ENCODE assay signal across 32 mouse cellular contexts in the genomic region with DNA sequence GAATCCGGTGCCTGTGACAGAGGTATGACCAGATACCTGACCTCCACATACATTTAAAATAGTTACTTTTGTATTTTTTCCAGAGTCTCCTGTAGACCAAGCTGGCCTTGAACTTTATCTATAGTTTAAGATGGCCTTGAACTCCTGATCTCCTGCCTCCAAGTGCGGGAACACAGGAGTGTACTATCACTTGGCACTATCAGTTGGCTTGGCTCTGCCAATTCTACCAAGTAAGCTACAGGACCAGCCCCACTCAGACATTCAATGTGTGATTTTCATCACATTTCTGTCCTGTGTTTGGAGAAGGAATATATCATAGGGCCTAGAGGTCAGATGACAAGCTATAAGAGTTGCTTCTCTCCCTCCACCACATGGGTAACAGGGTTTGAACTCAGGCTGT. TPM values are rescaled to one million over a fixed set of nuclear protein-coding genes. Genes with fewer than 3 reads are reported as not detected.
DNase-seq lines count a peak whose midpoint lies in the region; ATAC-seq and TF ChIP-seq lines count a peak whose summit lies in the region.
"Had no signal": no experiment of that assay in that cellular context is flagged by ENCODE, and none has a peak within 500 bp of the region (broad histone marks: within the 10 kb centered on the region; RNA-seq: fewer than 3 reads in every experiment).

No protein-coding gene starts in this region.

- peak overlapping the region; percentile 34; the same call in 1 of the 2 replicates for H3K27ac ChIP-seq in liver, embryonic 13.5 days
- H3K27ac ChIP-seq in liver, embryonic 11.5 days (ENCODE audit: low read depth, low read length) = no peak overlapping the region
- peak overlapping the region; percentile 57 for H3K27ac ChIP-seq in intestine, embryonic 16.5 days (ENCODE audit: low read length)
- peak overlapping the region; percentile 48 for H3K27ac ChIP-seq in liver, embryonic 16.5 days (ENCODE audit: low read length)
- H3K27ac ChIP-seq in stomach, postnatal 0 days (replicated peaks) = peak overlapping the region; percentile 49; the same call in 1 of the 2 replicates
- H3K27ac ChIP-seq: forebrain, embryonic 13.5 days; hindbrain, embryonic 10.5 days; liver, embryonic 14.5 days; midbrain, embryonic 12.5 days had no signal

- no peak overlapping the region for H3K4me2 ChIP-seq in liver, embryonic 13.5 days
- H3K4me2 ChIP-seq in liver, embryonic 11.5 days = no peak overlapping the region
- no peak overlapping the region for H3K4me2 ChIP-seq in intestine, embryonic 16.5 days (ENCODE audit: low read depth, low read length)
- H3K4me2 ChIP-seq in liver, embryonic 16.5 days (ENCODE audit: low read depth, low read length) = no peak overlapping the region
- no peak overlapping the region for H3K4me2 ChIP-seq in stomach, postnatal 0 days (replicated peaks; ENCODE audit: low read depth)
- H3K4me2 ChIP-seq: forebrain, embryonic 13.5 days; midbrain, embryonic 12.5 days had no signal

- DNase-seq in liver, embryonic 13.5 days = no peak
- no peak for DNase-seq in liver, embryonic 11.5 days (ENCODE audit: low spot score)
- DNase-seq in stomach, postnatal 0 days (ENCODE audit: low spot score) = no peak
- no peak for DNase-seq in adrenal gland, postnatal 25 days
- DNase-seq: B cell, adult 2 months; cerebellum, adult 18-20 months; cerebellum, postnatal 14 days; gastrocnemius, postnatal 10 days; heart, postnatal 14 days; kidney, adult 8-10 months; kidney, postnatal 10 days; lung, postnatal 36 days; right cerebral cortex, postnatal 4 days had no signal

- H3K27me3 ChIP-seq in liver, embryonic 13.5 days = no peaks in the 10 kb centered on the region
- no peaks in the 10 kb centered on the region for H3K27me3 ChIP-seq in liver, embryonic 11.5 days (replicated peaks; ENCODE audit: control insufficient read depth, insufficient read depth, low read length)
- H3K27me3 ChIP-seq in intestine, embryonic 16.5 days (replicated peaks; ENCODE audit: control insufficient read depth, insufficient read depth, low read length) = no peaks in the 10 kb centered on the region
- no peaks in the 10 kb centered on the region for H3K27me3 ChIP-seq in liver, embryonic 16.5 days (ENCODE audit: control insufficient read depth, insufficient read depth, low read depth, low read length)
- H3K27me3 ChIP-seq in stomach, postnatal 0 days (ENCODE audit: control insufficient read depth, insufficient read depth, low read length) = no peaks in the 10 kb centered on the region
- H3K27me3 ChIP-seq: forebrain, embryonic 13.5 days; megakaryocyte, embryonic 14.5 days; midbrain, embryonic 12.5 days had no signal

- TF ChIP-seq EP300 in stomach, postnatal 0 days (optimal IDR thresholded peaks at IDR 0.05) = no peak

- peaks cover 52% of the 10 kb centered on the region for H3K4me1 ChIP-seq in liver, embryonic 13.5 days (replicated peaks)
- H3K4me1 ChIP-seq in liver, embryonic 11.5 days (replicated peaks; ENCODE audit: control insufficient read depth, insufficient read depth, low read length) = peaks cover 8% of the 10 kb centered on the region; the same call in 1 of the 2 replicates
- H3K4me1 ChIP-seq in intestine, embryonic 16.5 days (ENCODE audit: control insufficient read depth, insufficient read depth, low read length) = peaks cover 51% of the 10 kb centered on the region
- peaks cover 14% of the 10 kb centered on the region for H3K4me1 ChIP-seq in liver, embryonic 16.5 days (ENCODE audit: control insufficient read depth, low read depth, low read length)
- H3K4me1 ChIP-seq in stomach, postnatal 0 days (replicated peaks; ENCODE audit: control insufficient read depth, insufficient read depth) = peaks cover 4% of the 10 kb centered on the region

- no peak overlapping the region for H3K9ac ChIP-seq in liver, embryonic 13.5 days
- no peak overlapping the region for H3K9ac ChIP-seq in liver, embryonic 11.5 days (ENCODE audit: low read depth, low read length)
- no peak overlapping the region for H3K9ac ChIP-seq in intestine, embryonic 16.5 days (ENCODE audit: low read depth, low read length)
- no peak overlapping the region for H3K9ac ChIP-seq in liver, embryonic 16.5 days (ENCODE audit: low read depth, low read length)
- no peak overlapping the region; the same call in 1 of the 2 replicates for H3K9ac ChIP-seq in stomach, postnatal 0 days (ENCODE audit: low read length)
- H3K9ac ChIP-seq: forebrain, embryonic 13.5 days; liver, embryonic 14.5 days; midbrain, embryonic 12.5 days had no signal

- no peak overlapping the region for H3K4me3 ChIP-seq in liver, embryonic 13.5 days (replicated peaks)
- H3K4me3 ChIP-seq in liver, embryonic 11.5 days (ENCODE audit: low read depth, low read length) = no peak overlapping the region
- no peak overlapping the region for H3K4me3 ChIP-seq in intestine, embryonic 16.5 days (ENCODE audit: low read length)
- H3K4me3 ChIP-seq in liver, embryonic 16.5 days (ENCODE audit: low read depth, low read length) = no peak overlapping the region
- no peak overlapping the region for H3K4me3 ChIP-seq in stomach, postnatal 0 days (ENCODE audit: low read depth, low read length)
- H3K4me3 ChIP-seq: forebrain, embryonic 13.5 days; hindbrain, embryonic 10.5 days; megakaryocyte, embryonic 14.5 days; midbrain, embryonic 12.5 days had no signal

- no peak for ATAC-seq in liver, embryonic 13.5 days (ENCODE audit: low read depth)
- ATAC-seq in liver, embryonic 11.5 days (replicated peaks; ENCODE audit: low FRiP score) = no peak
- no peak for ATAC-seq in intestine, embryonic 16.5 days
- ATAC-seq in liver, embryonic 16.5 days (ENCODE audit: low read depth) = no peak
- ATAC-seq in stomach, postnatal 0 days (ENCODE audit: low FRiP score, low TSS enrichment) = no peak
- ATAC-seq: forebrain, embryonic 13.5 days had no signal

- WGBS in liver, embryonic 13.5 days (ENCODE audit: insufficient replicate concordance) = 72% methylated on average over 2 of the region's 2 CpGs
- WGBS in liver, embryonic 11.5 days = 78% methylated on average over 2 of the region's 2 CpGs
- 75% methylated on average over 2 of the region's 2 CpGs for WGBS in intestine, embryonic 16.5 days
- WGBS in liver, embryonic 16.5 days (ENCODE audit: insufficient replicate concordance) = 60% methylated on average over 2 of the region's 2 CpGs
- WGBS in stomach, postnatal 0 days = 83% methylated on average over 2 of the region's 2 CpGs

- H3K36me3 ChIP-seq in liver, embryonic 13.5 days = peaks cover 32% of the 10 kb centered on the region
- H3K36me3 ChIP-seq in liver, embryonic 11.5 days (ENCODE audit: control insufficient read depth, insufficient read depth, low read length) = peaks cover 4% of the 10 kb centered on the region; the same call in 1 of the 2 replicates
- peaks cover 7% of the 10 kb centered on the region; the same call in 1 of the 2 replicates for H3K36me3 ChIP-seq in intestine, embryonic 16.5 days (ENCODE audit: control insufficient read depth, insufficient read depth, low read length)
- no peaks in the 10 kb centered on the region for H3K36me3 ChIP-seq in liver, embryonic 16.5 days (ENCODE audit: control insufficient read depth, insufficient read depth)
- no peaks in the 10 kb centered on the region for H3K36me3 ChIP-seq in stomach, postnatal 0 days (ENCODE audit: control insufficient read depth, insufficient read depth, low read length)

- no peaks in the 10 kb centered on the region for H3K9me3 ChIP-seq in liver, embryonic 13.5 days (replicated peaks)
- H3K9me3 ChIP-seq in liver, embryonic 11.5 days (ENCODE audit: control insufficient read depth, low read length) = no peaks in the 10 kb centered on the region
- no peaks in the 10 kb centered on the region for H3K9me3 ChIP-seq in intestine, embryonic 16.5 days (ENCODE audit: control insufficient read depth, low read length)
- H3K9me3 ChIP-seq in liver, embryonic 16.5 days (replicated peaks; ENCODE audit: control insufficient read depth, low read length) = no peaks in the 10 kb centered on the region
- H3K9me3 ChIP-seq in stomach, postnatal 0 days (ENCODE audit: control insufficient read depth, low read length) = no peaks in the 10 kb centered on the region
- H3K9me3 ChIP-seq: forebrain, embryonic 13.5 days; hindbrain, embryonic 10.5 days; megakaryocyte, embryonic 14.5 days; midbrain, embryonic 12.5 days had no signal

- TF ChIP-seq CTCF in stomach, postnatal 0 days (IDR thresholded peaks at IDR 0.05; ENCODE audit: low read depth) = no peak

RNA-seq across cellular contexts. Expression of gene Dhcr7, which starts 11.4 kb away (rescaled TPM):
- 38.0 and 52.5 TPM in 2 replicates for polyA plus RNA-seq in liver, embryonic 13.5 days (2015; fragmentation: Nextera tagmentation; extraction: Ambion mirVana)
- polyA plus RNA-seq in liver, embryonic 11.5 days (2014; fragmentation: Nextera tagmentation; extraction: Ambion mirVana) = 66.9 and 75.9 TPM in 2 replicates
- polyA plus RNA-seq in intestine, embryonic 16.5 days (2015; fragmentation: Nextera tagmentation; extraction: Ambion mirVana) = 98.0 and 105 TPM in 2 replicates
- polyA plus RNA-seq in liver, embryonic 16.5 days (2015; fragmentation: Nextera tagmentation; extraction: Ambion mirVana) = 59.4 and 76.8 TPM in 2 replicates
- 23.9 and 27.1 TPM in 2 replicates for polyA plus RNA-seq in stomach, postnatal 0 days (2015; fragmentation: Nextera tagmentation; extraction: Ambion mirVana)
- 1,142 and 1,301 TPM in 2 replicates for total RNA-seq in adrenal gland, postnatal 25 days (2021)

RNA-seq across cellular contexts. Expression of gene Nadsyn1, which starts 11.7 kb away (rescaled TPM):
- polyA plus RNA-seq in liver, embryonic 13.5 days (2015; fragmentation: Nextera tagmentation; extraction: Ambion mirVana) = 7.0 and 7.7 TPM in 2 replicates
- polyA plus RNA-seq in liver, embryonic 11.5 days (2014; fragmentation: Nextera tagmentation; extraction: Ambion mirVana) = 8.6 and 12.7 TPM in 2 replicates
- polyA plus RNA-seq in intestine, embryonic 16.5 days (2015; fragmentation: Nextera tagmentation; extraction: Ambion mirVana) = 25.4 and 29.4 TPM in 2 replicates
- 9.1 TPM in 2 replicates for polyA plus RNA-seq in liver, embryonic 16.5 days (2015; fragmentation: Nextera tagmentation; extraction: Ambion mirVana)
- 8.5 and 9.2 TPM in 2 replicates for polyA plus RNA-seq in stomach, postnatal 0 days (2015; fragmentation: Nextera tagmentation; extraction: Ambion mirVana)
- 16.7 and 21.7 TPM in 2 replicates for total RNA-seq in adrenal gland, postnatal 25 days (2021)

RNA-seq across cellular contexts. Expression of gene Gm498, which starts 32.3 kb away (rescaled TPM):
- not detected in 2 replicates for polyA plus RNA-seq in liver, embryonic 13.5 days (2015; fragmentation: Nextera tagmentation; extraction: Ambion mirVana)
- polyA plus RNA-seq in liver, embryonic 11.5 days (2014; fragmentation: Nextera tagmentation; extraction: Ambion mirVana) = not detected in 2 replicates
- not detected in 2 replicates for polyA plus RNA-seq in intestine, embryonic 16.5 days (2015; fragmentation: Nextera tagmentation; extraction: Ambion mirVana)
- polyA plus RNA-seq in liver, embryonic 16.5 days (2015; fragmentation: Nextera tagmentation; extraction: Ambion mirVana) = not detected in 2 replicates
- 0.07 TPM in 1 of 2 replicates, not detected in the other for polyA plus RNA-seq in stomach, postnatal 0 days (2015; fragmentation: Nextera tagmentation; extraction: Ambion mirVana)
- total RNA-seq in adrenal gland, postnatal 25 days (2021) = not detected in 2 replicates
- total RNA-seq: adrenal gland, adult 18-20 months; adrenal gland, postnatal 36 days; gastrocnemius, postnatal 10 days; heart, postnatal 14 days; layer of hippocampus, postnatal 10 days; left cerebral cortex, adult 18-20 months; left cerebral cortex, postnatal 14 days; monocyte, adult 5-6 weeks had no signal
- polyA plus RNA-seq: brain, embryonic 14.5 days; cortical plate, adult 2 months; forebrain, embryonic 13.5 days; heart, embryonic 14.5 days; hindbrain, embryonic 10.5 days; limb, embryonic 11.5 days; liver, embryonic 14.5 days; lung, embryonic 16.5 days; midbrain, embryonic 12.5 days; neural tube, embryonic 11.5 days had no signal

RNA-seq across cellular contexts. Expression of gene Mrgpre, which starts 50.0 kb away (rescaled TPM):
- 0.17 and 0.28 TPM in 2 replicates for polyA plus RNA-seq in liver, embryonic 13.5 days (2015; fragmentation: Nextera tagmentation; extraction: Ambion mirVana)
- 0.59 and 0.86 TPM in 2 replicates for polyA plus RNA-seq in liver, embryonic 11.5 days (2014; fragmentation: Nextera tagmentation; extraction: Ambion mirVana)
- 1.4 and 1.5 TPM in 2 replicates for polyA plus RNA-seq in intestine, embryonic 16.5 days (2015; fragmentation: Nextera tagmentation; extraction: Ambion mirVana)
- polyA plus RNA-seq in liver, embryonic 16.5 days (2015; fragmentation: Nextera tagmentation; extraction: Ambion mirVana) = 0.41 and 0.51 TPM in 2 replicates
- polyA plus RNA-seq in stomach, postnatal 0 days (2015; fragmentation: Nextera tagmentation; extraction: Ambion mirVana) = 0.55 and 0.63 TPM in 2 replicates
- 1.4 and 2.0 TPM in 2 replicates for total RNA-seq in adrenal gland, postnatal 25 days (2021)
